Mouse (Mus musculus) lung, embryonic 14.5 days (tissue): ENCODE results near the gene Tmem245. TPM values are rescaled to one million over a fixed set of nuclear protein-coding genes. Genes with fewer than 3 reads are reported as not detected.

ENCODE experiments used
- ATAC-seq: fragments of 200-750 bp; cut with Nextera tagmentation; 2 replicates; pipeline ENCODE4 v1.8.0; 2017; ENCODE audit warnings: mild to moderate bottlenecking, moderate TSS enrichment, moderate library complexity; ENCODE audit not compliant: insufficient read depth
- DNase-seq: peaks from one replicate; pipeline ENCODE4 v3.0.0-alpha.2; 2015
- H3K27ac ChIP-seq: fragments of 300-500 bp; sonication (generic); 2 replicates; pipeline ENCODE4 v1.5.1; 2014; ENCODE audit warnings: low read depth, mild to moderate bottlenecking, moderate library complexity
- H3K27me3 ChIP-seq: fragments of 300-500 bp; sonication (generic); 2 replicates; pipeline ENCODE4 v1.6.1; 2014; ENCODE audit warnings: low read length, control low read depth; ENCODE audit not compliant: insufficient read depth
- H3K36me3 ChIP-seq: fragments of 300-500 bp; sonication (generic); 2 replicates; pipeline ENCODE4 v1.6.1; 2014; ENCODE audit warnings: control low read depth; ENCODE audit not compliant: insufficient read depth
- H3K4me1 ChIP-seq: fragments of 300-500 bp; sonication (generic); 2 replicates; pipeline ENCODE4 v1.6.1; 2014; ENCODE audit warnings: antibody characterized with exemption, control low read depth; ENCODE audit not compliant: insufficient read depth
- H3K4me2 ChIP-seq: fragments of 300-500 bp; sonication (generic); 2 replicates; pipeline ENCODE4 v1.6.1; 2014; ENCODE audit warnings: mild to moderate bottlenecking
- H3K4me3 ChIP-seq: fragments of 300-500 bp; sonication (generic); 2 replicates; pipeline ENCODE4 v1.5.1; 2014; ENCODE audit warnings: low read depth, low read length
- H3K9ac ChIP-seq: fragments of 300-500 bp; sonication (generic); 2 replicates; pipeline ENCODE4 v1.6.1; 2014
- H3K9me3 ChIP-seq: fragments of 300-500 bp; sonication (generic); 2 replicates; pipeline ENCODE4 v1.6.1; 2016; ENCODE audit warnings: low read depth, low read length, control low read depth
- CTCF ChIP-seq: IDR thresholded peaks from 2 replicates; pipeline ENCODE4 v1.5.1; 2016; ENCODE audit warnings: antibody characterized with exemption, low read depth
- WGBS: fragments of 180-500 bp; shearing (Covaris S2); extraction: QIAGEN DNeasy Blood & Tissue Kit; methylation state at CpG from one replicate; pipeline ENCODE4 v1.1.7; 2014; 5-methylcytosine and 5-hydroxymethylcytosine counted together
- polyA plus RNA-seq: library from polyadenylated mRNA; unstranded; fragments of >200 nt; fragmentation: Nextera tagmentation; extraction: Ambion mirVana; gene quantifications from 2 replicates; pipeline ENCODE4 v1.2.1, GENCODE M21; 2014

The Tmem245 gene
- polyA plus RNA-seq, 1 experiment from 2014 or later = 12.9 TPM

DNA sequence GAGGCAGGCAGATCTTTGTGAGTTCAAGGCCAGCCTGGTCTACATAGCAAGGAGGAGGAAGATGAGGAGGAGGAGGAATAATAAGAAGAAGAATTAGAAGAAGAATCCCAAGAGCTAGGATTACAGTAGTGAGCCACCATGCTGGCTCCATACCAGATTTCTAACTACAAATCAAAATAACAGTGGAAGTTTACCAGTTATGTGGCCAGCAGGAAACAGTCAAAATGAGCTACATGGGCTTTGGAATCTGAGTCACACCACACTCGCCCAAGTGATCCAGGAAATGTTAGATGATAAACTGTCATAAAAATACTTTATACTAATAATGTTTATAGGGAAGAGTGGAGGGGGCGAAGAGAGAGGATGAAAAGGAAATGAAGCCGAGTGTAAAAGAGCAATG is 106.9 kb downstream of the Tmem245 start:
- DNase-seq = peak; percentile 47
- Histone ChIP-seq H3K9me3 (no peaks in the 10 kb centered on the region), H3K9ac (no peak overlapping the region), H3K36me3 (peaks cover 20% of the 10 kb centered on the region), H3K4me2 (no peak overlapping the region), H3K27ac (no peak overlapping the region), H3K27me3 (no peaks in the 10 kb centered on the region), H3K4me1 (no peaks in the 10 kb centered on the region), H3K4me3 (no peak overlapping the region)
- peak; percentile 17; the same call in 1 of the 2 replicates for ATAC-seq
- 33% methylated on average over 3 of the region's 3 CpGs for WGBS
- TF ChIP-seq CTCF = no peak

DNA sequence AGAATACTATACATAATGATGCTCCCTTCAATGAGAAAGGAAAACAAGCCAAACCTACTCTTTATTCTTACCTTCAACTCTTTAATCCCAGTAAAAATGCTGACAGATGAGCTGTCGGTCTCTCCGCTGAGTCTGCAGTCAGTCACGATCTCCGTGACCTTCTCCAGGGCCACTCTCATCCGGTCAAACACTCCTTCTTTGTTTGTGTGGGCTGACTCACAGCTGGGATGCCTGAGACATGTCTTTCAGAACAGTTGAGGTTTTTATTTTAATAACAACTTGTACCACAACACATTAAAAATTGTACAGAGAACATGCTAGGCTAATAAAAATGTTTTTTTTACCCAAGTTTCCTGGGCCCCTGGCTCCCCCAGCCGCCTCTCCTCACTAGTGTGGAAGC is 109.6 kb downstream of the Tmem245 start:
- ATAC-seq (no peak), DNase-seq (no peak)
- no peaks in the 10 kb centered on the region for H3K27me3 ChIP-seq
- H3K27ac ChIP-seq = no peak overlapping the region
- no peaks in the 10 kb centered on the region for H3K4me1 ChIP-seq
- peaks cover 26% of the 10 kb centered on the region for H3K36me3 ChIP-seq
- no peak for TF ChIP-seq CTCF
- H3K4me3 ChIP-seq = no peak overlapping the region
- no peak overlapping the region for H3K4me2 ChIP-seq
- 59% methylated on average over 6 of the region's 6 CpGs for WGBS
- H3K9me3 ChIP-seq = no peaks in the 10 kb centered on the region
- H3K9ac ChIP-seq = no peak overlapping the region

DNA sequence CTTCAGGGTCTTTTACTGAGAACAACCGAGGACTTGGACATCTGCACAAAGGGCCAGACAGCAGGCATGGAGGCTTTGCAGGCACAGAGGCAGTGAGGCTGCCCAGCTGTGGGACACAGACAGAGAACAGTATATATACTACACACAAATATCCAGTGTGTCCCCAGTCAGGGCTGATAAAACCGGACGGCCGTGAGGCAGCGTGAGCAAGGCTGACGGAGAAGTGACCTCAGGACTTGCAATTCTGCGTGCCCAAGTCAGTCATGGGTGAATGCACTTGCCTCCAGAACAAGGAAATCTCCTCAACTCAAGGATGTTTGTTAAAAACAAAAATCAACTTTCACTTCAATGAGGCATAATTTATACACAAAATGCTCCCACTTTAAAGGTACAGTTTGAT is 115.2 kb downstream of the Tmem245 start:
- Histone ChIP-seq H3K9me3 (no peaks in the 10 kb centered on the region), H3K4me1 (0 out of 2 replicates have a peak, but pooled peaks cover 4% of the 10 kb centered on the region), H3K9ac (no peak overlapping the region), H3K27ac (no peak overlapping the region), H3K27me3 (no peaks in the 10 kb centered on the region), H3K36me3 (peaks cover 19% of the 10 kb centered on the region), H3K4me2 (no peak overlapping the region), H3K4me3 (no peak overlapping the region)
- WGBS = 59% methylated on average over 7 of the region's 7 CpGs
- peak; percentile 38; the same call in 1 of the 2 replicates for ATAC-seq
- no peak for TF ChIP-seq CTCF
- peak; percentile 20 for DNase-seq

DNA sequence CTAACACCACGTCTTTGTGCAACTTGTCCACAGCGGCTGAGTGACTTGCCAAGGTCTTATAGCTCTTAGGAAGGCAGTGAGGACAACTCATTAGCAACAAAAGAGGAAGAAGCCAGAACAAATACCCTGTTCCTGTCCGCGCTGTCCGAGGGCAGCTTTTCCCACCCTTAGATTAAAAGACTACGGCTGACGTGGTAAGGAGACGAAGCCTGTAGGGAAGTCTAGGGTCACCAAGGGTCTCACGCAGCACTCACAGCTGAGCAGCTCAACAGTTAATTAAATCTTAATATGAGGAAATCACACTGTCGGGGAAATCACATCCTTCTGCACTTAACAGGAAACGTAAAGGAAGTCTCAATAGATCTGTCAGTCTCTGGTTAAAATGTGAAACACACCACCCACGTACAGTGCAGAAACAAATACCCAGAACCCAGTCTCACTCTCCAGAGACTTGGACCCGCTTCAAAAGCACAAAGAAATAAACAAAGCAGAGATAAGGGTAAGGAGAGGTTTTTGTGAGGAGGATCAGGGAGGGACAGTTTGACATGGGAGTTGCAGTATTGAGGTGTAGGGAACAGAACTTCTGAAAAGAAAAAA is 116.1 kb downstream of the Tmem245 start:
- Histone ChIP-seq H3K9ac (no peak overlapping the region), H3K36me3 (peaks cover 12% of the 10 kb centered on the region), H3K27ac (peak overlapping the region; percentile 42; the same call in 1 of the 2 replicates), H3K4me3 (no peak overlapping the region), H3K27me3 (no peaks in the 10 kb centered on the region), H3K4me2 (peak overlapping the region; percentile 21; the same call in 1 of the 2 replicates), H3K9me3 (no peaks in the 10 kb centered on the region), H3K4me1 (0 out of 2 replicates have a peak, but pooled peaks cover 4% of the 10 kb centered on the region)
- ATAC-seq (peak; percentile 79), DNase-seq (peak; percentile 59)
- no peak for TF ChIP-seq CTCF
- WGBS = 32% methylated on average over 13 of the region's 13 CpGs

DNA sequence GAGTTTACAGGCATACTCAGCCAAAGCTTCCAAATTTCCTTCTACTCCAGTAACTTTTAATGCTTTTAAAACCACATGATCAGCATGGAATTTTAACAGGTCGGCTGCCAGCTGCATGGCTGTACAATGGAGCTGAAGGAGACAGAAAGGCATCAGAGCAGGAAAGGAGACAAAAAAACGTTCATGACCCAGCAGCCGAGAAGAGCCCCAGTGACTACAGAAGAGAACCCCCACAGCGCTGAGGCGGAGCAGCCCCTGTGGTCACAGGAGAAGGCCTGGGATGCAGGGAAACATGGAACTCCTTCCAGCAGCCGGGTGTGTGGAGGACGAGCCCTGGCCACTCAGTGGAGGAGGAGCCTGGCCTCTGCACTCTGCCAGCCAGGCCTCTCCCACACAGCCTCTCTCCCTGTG is 117.7 kb downstream of the Tmem245 start:
- no peak overlapping the region for H3K9ac ChIP-seq
- WGBS = 60% methylated on average over 7 of the region's 7 CpGs
- H3K4me2 ChIP-seq = no peak overlapping the region
- peaks cover 6% of the 10 kb centered on the region for H3K36me3 ChIP-seq
- no peaks in the 10 kb centered on the region for H3K9me3 ChIP-seq
- no peaks in the 10 kb centered on the region for H3K27me3 ChIP-seq
- ATAC-seq (peak; percentile 55; the same call in 1 of the 2 replicates), DNase-seq (no peak)
- H3K4me3 ChIP-seq = no peak overlapping the region
- no peak overlapping the region for H3K27ac ChIP-seq
- H3K4me1 ChIP-seq = 0 out of 2 replicates have a peak, but pooled peaks cover 4% of the 10 kb centered on the region
- TF ChIP-seq CTCF = no peak

DNA sequence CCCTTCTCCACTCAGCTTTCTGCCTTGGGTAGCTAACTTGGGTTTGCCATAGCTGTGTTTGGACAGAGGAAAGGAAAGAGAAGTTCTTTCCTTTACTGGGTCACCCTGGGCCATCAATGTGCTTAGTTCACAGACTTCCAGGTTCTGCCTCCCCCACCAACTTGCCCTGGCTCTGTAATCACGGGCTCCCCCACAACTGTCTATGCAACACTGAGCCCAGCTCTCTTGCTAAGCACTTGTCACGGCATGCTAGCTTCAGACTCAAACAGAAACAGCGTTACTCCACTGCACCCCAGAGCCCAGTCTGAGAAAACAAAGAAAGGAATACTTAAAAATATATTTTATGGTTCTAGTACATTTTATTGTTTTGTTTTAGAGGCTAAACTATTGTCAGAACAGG is 118.3 kb downstream of the Tmem245 start:
- no peak overlapping the region for H3K27ac ChIP-seq
- 79% methylated on average over 3 of the region's 3 CpGs for WGBS
- no peaks in the 10 kb centered on the region for H3K9me3 ChIP-seq
- no peak overlapping the region for H3K4me2 ChIP-seq
- DNase-seq = no peak
- H3K27me3 ChIP-seq = no peaks in the 10 kb centered on the region
- H3K9ac ChIP-seq = no peak overlapping the region
- no peak for TF ChIP-seq CTCF
- H3K4me1 ChIP-seq = 0 out of 2 replicates have a peak, but pooled peaks cover 4% of the 10 kb centered on the region
- peaks cover 3% of the 10 kb centered on the region for H3K36me3 ChIP-seq
- no peak for ATAC-seq
- H3K4me3 ChIP-seq = no peak overlapping the region

DNA sequence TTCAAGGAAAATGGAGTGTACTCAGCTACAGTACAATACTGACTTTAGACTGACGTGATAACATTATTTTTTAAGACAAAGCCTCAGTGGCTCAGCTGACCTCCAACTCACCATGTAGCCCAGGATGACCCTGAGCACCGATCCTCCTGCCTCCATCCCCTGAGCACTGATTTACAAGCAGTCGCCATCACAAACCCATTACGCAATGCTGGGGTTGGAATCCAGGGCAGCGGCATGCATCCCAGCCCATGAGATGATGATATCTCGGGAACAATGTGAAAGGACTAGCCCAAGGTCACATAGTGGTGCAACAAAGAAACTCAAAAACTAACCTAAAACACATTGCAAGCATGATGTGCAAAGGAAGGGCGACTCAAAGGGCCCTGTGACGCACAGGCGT is 123.0 kb downstream of the Tmem245 start:
- ATAC-seq = no peak
- DNase-seq = no peak
- no peaks in the 10 kb centered on the region for H3K36me3 ChIP-seq
- no peak overlapping the region for H3K27ac ChIP-seq
- no peaks in the 10 kb centered on the region for H3K27me3 ChIP-seq
- H3K4me1 ChIP-seq = no peaks in the 10 kb centered on the region
- no peak for TF ChIP-seq CTCF
- 84% methylated on average over 9 of the region's 9 CpGs for WGBS
- no peak overlapping the region for H3K9ac ChIP-seq
- H3K4me2 ChIP-seq = no peak overlapping the region
- no peak overlapping the region for H3K4me3 ChIP-seq
- H3K9me3 ChIP-seq = no peaks in the 10 kb centered on the region
